Mouse (Mus musculus): ENCODE results near the gene Cse1l.
A peak's percentile ranks its signal among the peaks of the same experiment; 100 is the strongest.

Gene Cse1l

DNA sequence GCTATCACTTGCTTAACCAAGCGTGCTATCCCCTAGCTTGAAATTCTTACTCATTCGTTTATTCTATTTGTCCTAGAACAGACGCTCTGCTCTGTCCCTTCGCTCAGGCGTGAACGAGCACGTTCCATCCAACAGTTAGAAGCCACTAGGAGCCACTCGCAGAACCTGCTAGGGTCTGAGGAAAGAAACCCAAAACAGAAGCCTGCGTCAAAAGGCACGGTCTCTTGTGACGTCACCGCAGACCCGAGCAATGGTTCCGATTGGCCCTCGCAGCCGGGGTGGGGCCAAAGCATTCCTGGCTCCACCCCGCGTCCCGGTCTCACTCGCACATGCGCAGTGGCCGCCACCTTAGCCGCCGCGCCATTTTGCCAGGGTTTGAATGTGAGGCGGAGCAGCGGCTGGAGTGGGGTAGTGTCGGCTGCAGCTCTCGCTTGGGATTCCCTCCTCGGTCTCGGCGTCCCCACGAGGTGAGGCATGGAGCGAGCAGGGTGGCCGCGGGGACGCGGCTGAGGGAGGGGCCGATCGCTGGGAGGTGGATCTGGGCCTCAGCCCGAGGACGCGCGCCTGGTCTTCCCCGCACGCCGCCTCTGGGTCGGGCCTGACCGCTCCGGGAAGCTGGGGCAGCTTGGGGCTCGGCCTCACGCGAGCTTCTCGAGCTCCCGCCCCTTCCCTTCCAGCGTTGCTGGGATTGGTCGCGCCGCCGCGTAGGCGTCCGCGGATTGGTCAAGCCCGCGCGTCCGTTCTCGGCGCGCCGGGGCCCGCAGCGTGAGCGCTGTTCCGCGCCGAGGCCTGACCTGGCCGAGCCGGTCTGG is at the start of gene Cse1l:
Gene Cse1l (plus strand): TSS at position 330 of the 812 bp plus-strand sequence.
- peak; percentile 95 to 96 for DNase-seq

DNA sequence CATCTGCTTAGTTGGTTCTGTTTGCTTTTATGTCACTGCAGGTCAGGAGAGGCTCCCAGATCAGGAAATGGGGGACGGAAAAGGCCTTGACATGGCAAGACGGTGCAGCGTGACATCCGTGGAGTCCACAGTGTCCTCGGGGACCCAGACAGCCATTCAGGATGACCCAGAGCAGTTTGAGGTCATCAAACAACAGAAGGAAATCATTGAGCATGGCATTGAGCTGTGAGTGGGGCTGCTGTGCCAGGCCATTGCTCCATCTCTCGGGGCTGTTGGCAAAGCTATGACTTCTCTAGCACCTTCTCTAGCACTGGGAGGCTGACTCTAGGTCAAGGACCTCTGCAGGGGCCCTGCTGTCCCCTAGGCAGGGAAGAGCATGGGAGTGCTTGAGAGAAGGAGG is 49.5 kb upstream of the Cse1l start:
- no peak for DNase-seq

DNA sequence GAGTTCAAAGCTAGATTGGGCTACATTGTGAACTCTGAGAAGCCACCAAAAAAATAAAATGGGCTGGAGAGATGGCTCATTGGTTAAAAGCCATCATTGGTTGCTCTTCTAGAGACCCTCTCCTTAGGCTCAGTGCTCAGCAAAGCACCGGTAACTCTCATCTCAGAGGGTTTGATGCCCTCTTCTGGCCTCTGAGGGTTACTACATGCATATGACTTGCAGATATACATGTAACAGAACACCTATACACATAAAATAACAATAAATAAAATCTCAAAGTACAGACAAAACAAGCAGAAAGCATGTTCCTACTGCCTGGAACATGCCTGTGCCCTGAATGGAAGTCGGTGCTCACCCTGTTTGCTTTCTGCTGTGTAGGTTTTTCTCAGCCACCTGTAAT is 48.7 kb upstream of the Cse1l start:
- no peak for DNase-seq

DNA sequence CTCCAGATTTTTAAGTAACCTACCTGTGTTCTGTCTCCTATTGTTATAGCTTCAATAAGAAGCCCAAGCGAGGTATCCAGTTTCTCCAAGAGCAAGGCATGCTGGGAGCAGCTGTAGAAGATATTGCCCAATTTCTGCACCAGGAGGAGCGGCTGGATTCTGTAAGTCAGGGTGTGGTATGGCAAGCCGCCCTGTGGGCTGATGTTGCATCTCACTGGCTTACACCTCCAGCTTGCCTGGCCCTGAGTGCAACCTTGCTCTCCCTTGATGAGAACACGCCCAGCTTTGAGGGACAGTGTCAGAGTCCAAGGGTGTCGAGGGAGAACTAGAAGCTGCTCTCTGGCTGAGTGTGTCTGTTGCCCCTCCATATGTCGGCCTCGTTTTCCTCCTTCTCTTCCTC is 46.6 kb upstream of the Cse1l start:
- DNase-seq, result no peak

DNA sequence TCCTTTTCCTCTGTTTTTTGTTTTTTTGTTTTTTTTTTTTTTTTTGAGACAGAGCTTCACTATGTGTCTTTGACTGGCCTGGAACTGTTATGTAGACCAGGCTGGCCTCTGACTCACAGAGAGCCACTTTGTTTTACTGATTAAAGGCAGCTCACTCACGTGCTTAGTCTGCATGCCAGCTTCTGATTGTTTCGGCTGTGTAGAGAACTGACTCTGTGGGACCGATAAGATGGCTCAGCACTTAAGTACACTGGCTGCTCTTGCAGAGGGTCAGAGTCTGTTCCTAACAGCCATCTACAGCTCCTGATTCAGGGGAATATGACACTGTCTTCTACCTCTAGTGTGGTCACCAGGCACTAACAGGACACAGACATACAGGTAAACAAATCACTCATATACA is 43.3 kb upstream of the Cse1l start:
- no peak for DNase-seq

DNA sequence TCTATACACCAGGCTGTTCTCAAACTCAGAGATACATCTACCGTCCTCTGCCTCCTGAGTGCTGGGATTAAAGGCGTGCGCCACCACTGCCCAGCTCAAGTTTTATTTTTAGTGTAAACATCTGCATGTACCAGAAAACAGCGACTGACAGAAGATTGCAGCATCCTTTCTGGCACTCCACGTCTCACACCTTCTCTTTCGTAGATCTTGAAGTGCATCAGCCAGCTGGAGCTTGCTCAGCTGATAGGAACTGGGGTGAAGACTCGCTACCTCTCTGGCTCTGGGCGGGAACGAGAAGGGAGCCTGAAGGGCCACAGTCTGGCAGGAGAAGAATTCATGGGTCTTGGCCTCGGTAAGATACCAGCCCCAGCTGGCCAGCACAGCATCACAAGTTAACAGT is 40.4 kb upstream of the Cse1l start:
- DNase-seq, result no peak

DNA sequence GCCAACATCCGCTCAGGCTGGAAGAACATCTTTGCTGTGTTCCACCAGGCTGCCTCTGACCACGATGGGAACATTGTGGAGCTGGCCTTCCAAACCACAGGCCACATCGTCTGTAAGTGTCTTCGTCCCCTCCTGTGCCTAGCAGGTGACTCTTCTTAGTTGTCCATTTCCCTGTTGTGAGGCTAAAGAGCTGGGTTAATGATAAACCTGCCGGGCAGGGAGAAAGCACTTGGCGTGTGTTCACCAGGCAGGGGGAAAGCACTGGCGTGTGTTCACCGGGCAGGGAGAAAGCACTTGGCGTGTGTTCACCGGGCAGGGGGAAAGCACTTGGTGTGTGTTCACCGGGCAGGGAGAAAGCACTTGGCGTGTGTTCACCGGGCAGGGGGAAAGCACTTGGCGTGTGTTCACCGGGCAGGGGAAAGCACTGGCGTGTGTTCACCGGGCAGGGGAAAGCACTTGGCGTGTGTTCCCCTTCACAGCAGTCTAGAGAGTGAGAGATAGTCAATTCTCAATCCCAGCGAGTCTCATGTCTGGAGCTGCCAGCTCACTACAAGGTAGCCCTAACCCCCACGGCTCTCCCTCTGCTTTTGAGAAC is 35.5 kb upstream of the Cse1l start:
- DNase-seq, result no peak

DNA sequence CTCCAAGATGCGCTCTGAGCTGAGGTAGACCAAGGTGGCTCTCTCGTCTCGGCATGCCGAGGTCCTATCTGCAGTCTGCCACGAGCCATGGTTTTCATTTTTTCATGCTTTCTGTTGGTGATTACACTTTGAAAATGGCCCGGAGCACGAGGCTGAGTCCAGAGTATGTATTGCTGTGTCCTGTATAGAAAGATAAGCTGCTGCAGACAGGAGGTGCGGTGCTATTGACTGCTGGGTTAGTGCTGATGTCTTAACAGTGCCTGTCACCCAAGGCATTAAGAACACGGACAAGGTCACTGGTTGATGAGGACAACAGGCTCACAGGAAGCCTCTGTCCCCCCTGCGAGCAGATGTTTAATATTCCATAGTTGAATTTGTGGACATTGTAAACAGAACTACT is 34.9 kb upstream of the Cse1l start:
- no peak for DNase-seq

DNA sequence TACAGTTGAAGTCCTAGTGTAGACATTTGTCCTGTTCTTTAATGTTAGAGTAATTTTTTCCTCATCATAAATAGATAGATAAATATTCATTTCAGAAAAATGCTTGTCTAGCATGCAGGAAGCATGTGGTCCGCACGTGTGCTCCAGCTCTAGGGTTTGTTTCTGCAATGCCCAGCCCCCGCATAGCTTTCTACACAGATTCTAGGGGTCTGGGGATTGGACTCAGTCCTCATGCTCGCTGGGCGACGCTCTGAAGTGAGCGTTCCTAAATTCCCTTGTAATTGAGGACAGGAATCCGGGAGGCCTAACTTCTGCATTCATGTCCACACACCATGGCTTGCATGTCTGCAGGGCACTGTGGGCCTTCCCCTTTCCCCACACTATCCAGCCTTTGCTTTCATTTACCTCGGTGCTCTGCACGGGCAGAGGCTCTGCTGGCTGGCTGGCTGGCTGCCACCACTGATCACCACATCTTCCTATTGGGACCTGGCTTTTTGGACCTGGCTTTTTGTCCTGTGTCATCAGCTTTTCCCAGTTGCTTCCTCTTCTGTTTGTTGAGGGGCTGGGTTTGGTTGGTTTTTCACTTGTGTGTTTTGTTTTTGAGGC is 31.1 kb upstream of the Cse1l start:
- DNase-seq, result no peak

DNA sequence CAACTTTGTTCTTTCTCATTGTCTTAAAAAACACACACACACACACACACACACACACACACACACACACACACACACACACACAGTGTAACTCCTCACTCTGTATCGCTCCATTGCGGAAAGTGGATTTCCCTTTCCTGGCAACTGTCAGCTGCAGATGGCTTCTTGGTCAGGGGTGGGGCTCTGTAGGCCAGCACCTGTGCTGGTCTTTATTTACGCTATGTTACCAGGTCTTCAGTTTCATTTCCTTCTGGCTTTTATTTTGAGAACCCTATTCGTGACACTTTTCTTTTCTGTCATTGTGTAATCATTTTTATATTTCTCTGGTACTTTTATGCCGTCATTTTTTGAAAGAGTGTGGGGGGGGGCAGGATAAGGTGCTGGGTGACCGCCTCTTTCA is 30.3 kb upstream of the Cse1l start:
- DNase-seq, result peak in 1 of 2 experiments; percentile 35

DNA sequence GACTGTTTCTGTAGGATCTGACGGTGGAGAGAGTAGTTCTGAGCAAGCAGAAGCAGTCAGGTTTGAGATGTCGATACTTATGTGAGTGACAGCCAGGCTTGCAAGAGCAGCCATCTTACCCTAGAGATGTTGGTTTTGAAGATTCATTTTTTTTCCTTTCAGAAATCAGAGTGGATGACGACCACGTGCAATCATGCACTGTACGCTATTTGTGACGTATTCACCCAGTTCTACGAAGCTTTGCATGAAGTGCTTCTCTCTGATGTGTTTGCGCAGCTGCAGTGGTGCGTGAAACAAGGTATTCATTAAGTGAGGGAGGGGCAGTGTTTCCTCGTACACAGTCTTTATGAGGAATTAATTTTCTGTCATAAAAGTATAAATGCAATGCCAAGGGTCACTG is 29.5 kb upstream of the Cse1l start:
- DNase-seq, result no peak

DNA sequence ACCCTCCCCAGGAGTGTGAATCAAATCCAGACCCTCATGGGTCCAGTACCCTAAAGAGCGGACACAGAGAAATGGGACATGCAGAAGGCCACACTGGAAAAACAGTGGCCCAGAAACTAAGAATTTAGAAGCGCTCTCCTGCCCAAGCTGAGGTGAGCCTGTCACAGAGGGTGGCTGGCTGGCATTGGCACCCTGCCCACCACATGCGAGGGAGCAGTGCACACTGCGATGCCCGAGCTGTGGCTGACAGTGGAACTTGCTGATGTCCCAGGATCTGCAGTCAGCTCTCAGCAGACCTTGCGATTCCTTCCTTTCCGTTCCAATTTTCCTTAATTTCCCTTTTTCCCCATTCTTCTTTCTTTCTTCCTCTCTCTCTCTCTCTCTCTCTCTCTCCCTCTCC is 20.8 kb upstream of the Cse1l start:
- DNase-seq, result no peak

DNA sequence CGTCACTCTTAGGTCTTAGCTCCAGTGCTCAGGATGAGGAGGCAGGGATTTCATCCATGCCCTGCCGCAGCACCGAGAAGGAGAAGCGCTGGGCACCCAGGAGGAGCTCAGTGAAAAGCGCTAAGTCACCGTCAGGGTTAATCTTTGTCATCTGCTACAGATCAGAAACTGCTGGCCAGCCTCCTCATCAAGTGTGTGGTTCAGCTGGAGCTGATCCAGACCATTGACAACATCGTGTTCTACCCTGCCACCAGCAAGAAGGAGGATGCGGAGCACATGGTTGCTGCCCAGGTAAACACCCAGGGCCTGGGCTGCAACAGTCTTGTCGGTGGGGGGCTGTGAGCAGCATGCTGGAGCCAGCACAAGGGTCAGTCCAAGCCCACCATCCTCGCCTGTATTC is 20.2 kb upstream of the Cse1l start:
- no peak for DNase-seq

DNA sequence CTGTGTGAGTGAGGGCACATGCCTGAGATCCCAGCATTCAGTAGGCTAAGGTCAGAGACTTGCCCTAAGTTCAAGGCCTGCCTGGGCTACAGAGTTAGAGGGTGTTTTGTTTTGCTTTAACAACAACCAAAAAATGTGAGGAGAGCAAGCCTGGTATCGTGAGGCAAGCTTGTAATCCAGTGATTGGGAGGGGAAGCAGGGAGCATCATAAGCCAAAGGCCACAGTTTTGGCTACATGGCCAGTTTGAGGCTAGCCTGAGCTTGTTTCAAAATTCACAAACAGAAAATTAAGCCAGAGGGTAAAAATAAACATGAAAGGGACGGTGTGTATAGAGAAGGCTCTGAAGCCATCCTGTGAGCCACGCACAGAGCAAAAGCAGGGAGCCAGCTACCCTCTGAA is 19.6 kb upstream of the Cse1l start:
- no peak for DNase-seq

DNA sequence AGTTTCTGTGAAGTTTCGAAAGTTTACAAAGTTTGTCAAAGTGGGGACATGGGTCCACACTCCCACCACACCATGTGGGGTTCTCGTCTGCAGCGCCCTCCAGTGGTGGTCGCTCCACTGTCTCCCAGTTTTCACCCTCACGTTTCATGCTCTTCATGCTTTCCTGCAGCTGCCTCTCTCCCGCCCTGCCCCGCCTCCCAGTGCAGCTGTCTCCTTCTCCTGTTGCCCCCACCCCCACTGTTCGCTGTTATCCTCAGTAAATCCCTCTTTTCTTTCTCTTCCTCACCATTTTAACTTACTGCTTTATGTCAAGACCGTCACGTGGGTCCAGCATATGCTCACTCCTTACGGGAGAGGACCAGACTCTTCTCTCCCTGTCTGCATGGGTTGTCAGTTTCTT is 18.0 kb upstream of the Cse1l start:
- DNase-seq, result no peak

DNA sequence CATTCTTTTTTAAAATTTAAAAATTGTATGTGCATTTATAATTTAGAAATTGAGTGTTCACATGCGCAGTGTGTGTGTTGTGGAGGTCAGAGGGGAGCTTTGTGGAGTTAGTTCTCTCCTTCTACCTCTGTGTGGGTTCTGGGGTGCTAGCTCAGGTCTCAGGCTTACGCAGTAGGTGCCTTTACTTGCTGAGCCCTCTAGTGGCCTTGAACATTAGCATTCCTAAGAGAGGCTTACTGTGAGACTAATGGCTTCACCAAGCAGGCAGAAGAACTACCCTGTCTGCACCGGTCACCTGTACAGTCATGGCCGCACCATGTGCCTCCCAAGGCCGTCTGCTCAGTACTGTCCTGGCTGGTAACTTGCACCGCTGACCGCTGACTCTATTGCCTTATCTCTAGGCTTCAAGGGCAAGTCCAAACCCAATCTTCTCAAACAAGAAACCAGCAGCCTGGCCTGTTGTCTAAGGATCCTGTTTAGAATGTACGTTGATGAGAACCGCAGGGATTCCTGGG is 14.4 kb upstream of the Cse1l start:
- no peak for DNase-seq

DNA sequence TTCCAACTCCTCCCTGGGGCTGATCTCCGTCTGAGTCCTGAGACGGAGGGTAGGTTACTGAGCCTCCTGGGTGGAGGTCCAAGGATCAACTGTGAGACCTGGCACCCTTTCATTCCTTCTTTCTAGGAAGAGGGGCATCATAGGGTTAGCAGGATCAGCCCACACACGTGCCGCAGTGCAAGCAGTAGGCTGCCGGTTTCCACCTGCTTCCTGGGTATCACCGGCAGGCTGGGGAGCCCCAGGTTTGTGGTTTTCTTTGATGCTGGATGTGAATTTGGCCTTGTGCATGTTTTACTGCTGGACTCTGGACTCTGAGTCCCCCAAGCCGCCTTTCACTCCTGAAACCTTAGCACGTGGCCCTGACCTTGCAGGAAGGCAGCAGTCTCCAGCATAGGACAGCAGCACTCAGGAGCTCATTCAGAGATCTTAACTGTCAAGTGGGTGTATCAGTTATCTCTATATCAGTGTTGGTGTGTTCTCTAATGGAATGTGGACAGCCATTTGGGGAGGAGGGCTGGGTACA is 13.6 kb upstream of the Cse1l start:
- no peak for DNase-seq

DNA sequence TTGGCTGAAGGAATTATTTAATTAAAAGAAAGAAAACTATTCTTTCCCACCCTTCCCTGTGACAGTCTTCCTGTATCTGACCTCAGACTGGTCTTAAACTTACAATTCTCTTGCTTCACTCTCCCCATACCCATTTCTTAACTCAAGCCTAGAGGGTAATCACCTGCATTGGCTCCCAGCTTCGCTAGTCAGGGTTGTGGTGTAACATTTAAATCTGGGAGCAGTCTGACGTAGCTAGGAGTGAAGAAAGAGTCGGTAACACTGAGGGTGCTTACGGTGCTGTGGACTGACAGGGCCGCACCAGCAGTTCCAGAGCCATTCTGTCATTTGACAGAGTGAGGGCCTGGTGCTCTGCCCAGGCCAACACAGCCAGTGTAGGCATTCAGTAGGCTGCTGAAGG is 12.8 kb upstream of the Cse1l start:
- no peak for DNase-seq

DNA sequence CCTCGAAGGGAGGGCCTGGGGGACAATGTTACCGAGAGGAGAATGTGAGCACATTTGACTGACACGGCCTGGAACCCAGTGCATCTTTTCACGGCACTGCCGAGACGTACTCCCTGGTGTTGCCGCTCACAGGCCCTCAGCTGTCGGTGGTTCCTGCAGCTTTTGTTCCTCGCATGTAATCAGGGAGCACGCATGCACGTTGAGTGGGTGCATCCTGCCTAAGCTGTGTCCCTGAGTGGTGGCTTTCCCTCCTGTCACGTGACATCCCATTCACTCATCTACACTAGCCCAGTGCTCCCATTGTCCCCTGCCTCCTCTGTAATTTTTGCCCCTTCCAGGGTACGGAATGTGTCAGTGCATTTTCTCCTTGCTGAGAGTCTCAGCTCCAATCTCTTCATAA is 9.5 kb upstream of the Cse1l start:
- no peak for DNase-seq

DNA sequence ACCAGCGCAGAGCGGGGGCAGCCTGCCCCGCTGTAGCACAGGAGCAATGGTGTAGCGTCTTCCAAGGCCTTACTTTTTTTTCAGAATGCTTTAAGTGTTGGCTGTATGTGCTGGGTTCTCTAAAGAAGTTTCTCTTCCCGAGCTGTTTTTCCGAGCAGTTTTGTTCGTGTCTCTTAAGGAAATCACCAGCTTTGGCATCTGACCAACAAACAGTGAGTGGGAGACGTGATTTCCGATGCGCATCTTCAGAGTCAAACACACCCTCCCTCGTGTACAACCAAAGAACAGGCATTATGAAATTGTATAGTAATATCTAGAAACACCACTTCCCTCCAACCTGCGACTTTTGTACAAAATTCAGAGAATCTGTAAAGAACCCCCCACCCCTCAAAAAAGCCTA is 8.9 kb upstream of the Cse1l start:
- no peak for DNase-seq

DNA sequence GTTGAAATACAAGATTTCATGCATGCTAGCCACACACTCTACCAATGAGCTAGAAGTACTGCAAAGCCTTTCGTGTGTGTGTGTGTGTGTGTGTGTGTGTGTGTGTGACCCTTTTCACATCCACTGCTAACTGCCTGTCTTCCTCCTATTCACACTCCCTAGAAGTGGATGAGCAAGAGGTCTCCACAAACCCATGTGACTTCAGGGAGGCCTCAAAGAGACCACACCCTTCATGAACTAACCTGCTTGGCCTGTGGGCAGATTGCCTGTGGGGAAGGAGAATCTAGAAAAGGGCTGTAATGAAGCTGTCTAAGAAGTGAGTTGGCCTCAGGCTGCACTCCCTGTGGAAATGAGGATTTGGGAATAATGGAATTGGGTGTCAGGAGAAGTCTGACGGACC is 6.7 kb upstream of the Cse1l start:
- no peak for DNase-seq

DNA sequence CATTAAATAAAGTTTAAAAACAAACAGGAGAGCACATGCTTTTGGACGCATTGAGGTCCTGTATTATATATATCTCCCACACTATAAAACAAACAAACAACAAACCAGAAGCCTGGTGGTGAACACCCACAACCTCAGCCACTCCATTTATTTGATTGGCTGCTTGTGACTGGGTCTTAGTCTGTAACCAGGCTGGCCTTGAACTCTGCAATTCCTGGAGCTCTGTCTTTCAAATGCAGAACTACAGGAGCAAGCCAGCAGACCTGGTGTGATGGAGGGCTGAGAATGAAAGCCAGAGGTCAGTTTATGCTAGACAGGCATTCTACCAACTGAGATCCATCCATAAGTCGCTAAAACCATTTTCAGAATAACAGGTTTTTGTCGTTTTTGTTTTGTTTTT is 6.1 kb upstream of the Cse1l start:
- no peak for DNase-seq

DNA sequence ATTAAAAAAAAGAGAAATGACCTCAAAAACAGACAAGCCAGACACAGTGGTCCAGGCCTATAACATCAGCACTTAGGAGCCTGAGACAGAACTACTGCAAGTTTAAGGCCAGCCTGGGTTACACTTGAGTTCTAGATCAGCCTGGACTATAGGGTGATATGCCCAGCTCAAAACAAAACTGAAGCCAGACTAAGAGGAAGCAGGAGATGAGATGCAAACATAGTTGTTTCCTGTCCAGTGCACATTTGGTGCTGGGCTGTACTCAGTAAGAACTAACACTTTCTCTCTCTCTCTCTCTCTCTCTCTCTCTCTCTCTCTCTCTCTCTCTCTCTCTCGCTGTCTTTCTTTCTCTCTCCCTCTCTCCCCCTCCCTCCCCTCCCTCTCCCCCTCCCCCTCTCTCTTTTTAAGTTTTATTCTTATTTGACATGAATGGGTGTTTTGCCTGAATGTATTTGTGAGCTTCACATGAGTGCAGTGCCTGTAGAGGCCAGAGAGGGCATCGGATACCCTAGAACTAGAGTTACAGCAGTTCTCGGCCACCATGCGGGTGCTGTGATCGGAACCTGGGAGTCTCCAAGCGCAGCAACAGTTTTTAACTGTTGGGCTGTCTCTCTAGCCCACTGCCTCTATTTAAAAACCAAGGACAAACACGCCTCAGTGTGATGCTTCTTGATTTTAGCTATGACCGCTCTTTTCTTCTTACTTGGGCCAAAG is 4.9 kb upstream of the Cse1l start:
- DNase-seq, result peak in 1 of 2 experiments; percentile 16
